Mouse (Mus musculus): ENCODE measurements at regions not wholly inside any gene's neighbourhood (a gene's known extent, or its start where the extent isn't known, plus 50 kb on each side); places are given as distances from the start of the nearest gene placed in this dataset.
"Not testable (repeated sequence)": the region's sequence is repeated elsewhere in the genome, so short reads cannot be mapped to it uniquely, and the experiment has no call there.

- no peak for DNase-seq
Observed at GRCm38 (mm10) chr14:114485781-114486180, 606.2 kb upstream of the Gpc5 start.

GRCm38 (mm10) chr14:114493371-114493770, 598.6 kb upstream of the Gpc5 start:
- not testable (repeated sequence) for DNase-seq

GRCm38 (mm10) chr14:114504976-114505375, 587.0 kb upstream of the Gpc5 start:
- no peak for DNase-seq

GRCm38 (mm10) chr14:114547910-114548680, 543.9 kb upstream of the Gpc5 start:
- DNase-seq, result peak; percentile 42

- DNase-seq, result no peak
Observed at GRCm38 (mm10) chr14:114549101-114549500, 542.9 kb upstream of the Gpc5 start.

- no peak for DNase-seq
Observed at GRCm38 (mm10) chr14:114566411-114567030, 525.5 kb upstream of the Gpc5 start.

GRCm38 (mm10) chr14:114567673-114568309, 524.2 kb upstream of the Gpc5 start:
- peak; percentile 61 for DNase-seq

GRCm38 (mm10) chr14:114587367-114588064, 504.5 kb upstream of the Gpc5 start:
- DNase-seq, result no peak

- DNase-seq, result no peak
Observed at GRCm38 (mm10) chr14:114609296-114609695, 482.7 kb upstream of the Gpc5 start.

GRCm38 (mm10) chr14:114612400-114612799, 479.6 kb upstream of the Gpc5 start:
- no peak for DNase-seq

- DNase-seq, result no peak
Observed at GRCm38 (mm10) chr14:114656636-114657035, 435.4 kb upstream of the Gpc5 start.

GRCm38 (mm10) chr14:114662028-114662427, 430.0 kb upstream of the Gpc5 start:
- DNase-seq, result peak; percentile 3

GRCm38 (mm10) chr14:114685133-114685532, 406.9 kb upstream of the Gpc5 start:
- peak; percentile 25 for DNase-seq

- DNase-seq, result no peak
Observed at GRCm38 (mm10) chr14:114694930-114695329, 397.1 kb upstream of the Gpc5 start.

- DNase-seq, result no peak
Observed at GRCm38 (mm10) chr14:114697543-114697942, 394.5 kb upstream of the Gpc5 start.

- DNase-seq, result no peak
Observed at GRCm38 (mm10) chr14:114723080-114723479, 368.9 kb upstream of the Gpc5 start.

- DNase-seq, result no peak
Observed at GRCm38 (mm10) chr14:114767323-114767722, 324.7 kb upstream of the Gpc5 start.

GRCm38 (mm10) chr14:114776723-114777122, 315.3 kb upstream of the Gpc5 start:
- no peak for DNase-seq

GRCm38 (mm10) chr14:114781821-114782220, 310.2 kb upstream of the Gpc5 start:
- DNase-seq, result no peak

GRCm38 (mm10) chr14:114790946-114791830, 300.8 kb upstream of the Gpc5 start:
- peak; percentile 76 for DNase-seq

- DNase-seq, result no peak
Observed at GRCm38 (mm10) chr14:114791831-114792224, 300.2 kb upstream of the Gpc5 start.

GRCm38 (mm10) chr14:114804643-114805042, 287.4 kb upstream of the Gpc5 start:
- no peak for DNase-seq
